Mouse (Mus musculus) G1E-ER4 (cell line): ENCODE results near the gene Acd. TPM values are rescaled to one million over a fixed set of nuclear protein-coding genes. Genes with fewer than 3 reads are reported as not detected.
A peak's percentile ranks its signal among the peaks of the same experiment; 100 is the strongest.

Source experiments
- GATA1 ChIP-seq: IDR thresholded peaks from one replicate; pipeline ENCODE4 v1.8.0; 2012; ENCODE audit warnings: low read length, inconsistent platforms
- polyA plus RNA-seq: library from polyadenylated mRNA; stranded (reverse); fragments of >175 nt; gene quantifications from 2 replicates; pipeline ENCODE4 v1.2.3, GENCODE M21; 2012

The Acd gene
- 32.7 and 72.3 TPM in 2 replicates for polyA plus RNA-seq

- TF ChIP-seq GATA1, result no peak
Measured at GRCm38 (mm10) chr8:105700966-105701824, at the start of gene Acd, which contains the start of gene Pard6a. TSS of gene Acd (minus strand) at chr8:105701102. TSS of gene Pard6a (plus strand) at chr8:105701148.

GRCm38 (mm10) chr8:105750606-105751005, 49.7 kb upstream of the Acd start:
- TF ChIP-seq GATA1, result no peak

GRCm38 (mm10) chr8:105743301-105743700, 42.4 kb upstream of the Acd start:
- TF ChIP-seq GATA1, result no peak

GRCm38 (mm10) chr8:105739216-105739615, 38.3 kb upstream of the Acd start:
- no peak for TF ChIP-seq GATA1

GRCm38 (mm10) chr8:105732186-105732585, 31.3 kb upstream of the Acd start:
- peak; percentile 74 for TF ChIP-seq GATA1

GRCm38 (mm10) chr8:105727397-105728124, 26.7 kb upstream of the Acd start:
- TF ChIP-seq GATA1, result no peak

GRCm38 (mm10) chr8:105725726-105726125, 24.8 kb upstream of the Acd start:
- TF ChIP-seq GATA1, result no peak

GRCm38 (mm10) chr8:105722861-105723260, 22.0 kb upstream of the Acd start:
- no peak for TF ChIP-seq GATA1

- TF ChIP-seq GATA1, result no peak
Measured at GRCm38 (mm10) chr8:105719637-105720036, 18.7 kb upstream of the Acd start.

- no peak for TF ChIP-seq GATA1
Measured at GRCm38 (mm10) chr8:105716302-105716945, 15.5 kb upstream of the Acd start.

GRCm38 (mm10) chr8:105715042-105715441, 14.1 kb upstream of the Acd start:
- TF ChIP-seq GATA1, result no peak

- TF ChIP-seq GATA1, result no peak
Measured at GRCm38 (mm10) chr8:105714139-105714538, 13.2 kb upstream of the Acd start.

GRCm38 (mm10) chr8:105712286-105712685, 11.4 kb upstream of the Acd start:
- no peak for TF ChIP-seq GATA1

GRCm38 (mm10) chr8:105709317-105709716, 8.4 kb upstream of the Acd start:
- TF ChIP-seq GATA1, result no peak

GRCm38 (mm10) chr8:105708675-105709074, 7.8 kb upstream of the Acd start:
- TF ChIP-seq GATA1, result no peak
